Mouse (Mus musculus): ENCODE data around the gene Clta. TPM values are rescaled to one million over a fixed set of nuclear protein-coding genes. Genes with fewer than 3 reads are reported as not detected.

Gene Clta
- total RNA-seq, 2 experiments from 2014 or later: 285 to 293 TPM

DNA sequence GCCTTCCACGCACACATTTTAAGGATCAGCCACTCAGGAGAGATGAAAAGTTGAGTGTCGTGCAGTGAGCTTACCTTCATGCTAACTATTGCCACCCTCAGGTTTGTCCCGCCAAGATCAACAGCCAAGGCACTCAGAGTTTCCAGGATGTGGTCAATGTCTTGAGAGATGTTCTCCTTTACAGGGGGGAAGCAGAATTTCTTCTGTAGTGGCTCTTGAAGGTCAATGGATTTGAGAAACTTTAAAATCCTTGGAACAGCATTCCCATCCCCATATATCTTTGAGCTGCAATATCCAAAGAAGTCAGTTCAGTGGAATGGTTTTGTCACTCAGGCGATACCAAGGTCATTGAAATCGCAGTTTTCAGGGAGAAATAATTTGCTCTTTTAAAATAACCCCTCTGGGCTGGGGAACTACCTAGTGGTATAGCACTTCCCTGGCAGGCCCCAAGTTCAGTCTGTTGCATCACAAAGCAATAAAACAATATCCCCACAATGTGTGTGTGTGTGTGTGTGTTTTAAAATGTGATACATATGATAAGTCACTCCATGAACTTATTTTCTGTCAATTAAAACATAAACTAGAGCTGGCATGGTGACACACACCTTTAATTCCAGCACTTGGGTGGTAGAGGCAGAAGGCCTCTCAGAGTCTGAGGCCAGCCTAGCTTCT lies 40.6 kb downstream of the Clta start:
- no peak for TF ChIP-seq CTCF (conservative IDR thresholded peaks at IDR 0.05)
- H3K4me3 ChIP-seq: no peak overlapping the region

DNA sequence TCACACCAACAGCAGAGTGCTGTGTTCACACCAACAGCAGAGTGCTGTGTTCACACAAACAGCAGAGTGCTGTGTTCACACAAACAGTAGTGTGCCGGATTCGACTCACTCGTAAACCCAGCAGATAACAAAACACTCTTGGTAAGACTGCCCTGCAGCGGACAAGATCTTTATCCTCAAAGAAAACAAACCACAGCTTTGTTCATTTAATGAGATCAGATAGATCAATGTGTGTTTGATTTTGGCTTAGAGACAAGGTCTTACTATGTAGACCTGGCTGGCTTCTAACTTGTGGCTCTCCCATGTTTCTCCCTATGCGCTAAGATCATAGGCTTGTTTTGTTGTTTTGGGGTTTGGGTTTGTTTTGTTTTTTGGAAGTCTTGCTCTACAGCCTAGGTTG lies 41.8 kb downstream of the Clta start:
- no peak for TF ChIP-seq CTCF (conservative IDR thresholded peaks at IDR 0.05)
- Histone ChIP-seq H3K27ac (no peak overlapping the region), H3K4me3 (no peak overlapping the region)
- no peak for DNase-seq (ENCODE audit: low spot score in 2 of 2)

More for the DNA sequence above, 40.6 kb downstream of the Clta start:
- H3K27ac ChIP-seq: no peak overlapping the region
- DNase-seq (ENCODE audit: low spot score in 2 of 2): no peak

DNA sequence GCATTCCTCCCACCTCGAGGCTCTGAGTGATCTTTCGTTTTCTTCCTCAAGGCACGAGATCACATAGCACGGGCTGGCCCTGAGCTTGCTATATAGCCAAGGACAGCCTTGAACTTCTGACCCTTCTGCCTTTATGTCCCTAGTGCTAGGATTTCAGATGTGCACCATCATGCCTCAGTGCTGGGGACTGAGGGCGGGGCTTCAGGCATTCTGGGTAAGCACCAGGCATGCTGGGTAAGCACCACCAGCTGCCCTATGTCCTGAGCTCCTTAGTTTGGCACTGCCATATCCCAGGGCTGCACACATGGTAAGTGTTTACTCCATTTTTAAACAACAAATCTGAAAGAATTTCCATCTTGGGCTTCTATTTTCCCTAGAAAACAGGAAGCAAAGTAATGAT lies 45.6 kb downstream of the Clta start:
- no peak overlapping the region for H3K4me3 ChIP-seq
- H3K27ac ChIP-seq: no peak overlapping the region
- DNase-seq (ENCODE audit: low spot score in 2 of 2): no peak
- TF ChIP-seq CTCF (conservative IDR thresholded peaks at IDR 0.05): no peak

DNA sequence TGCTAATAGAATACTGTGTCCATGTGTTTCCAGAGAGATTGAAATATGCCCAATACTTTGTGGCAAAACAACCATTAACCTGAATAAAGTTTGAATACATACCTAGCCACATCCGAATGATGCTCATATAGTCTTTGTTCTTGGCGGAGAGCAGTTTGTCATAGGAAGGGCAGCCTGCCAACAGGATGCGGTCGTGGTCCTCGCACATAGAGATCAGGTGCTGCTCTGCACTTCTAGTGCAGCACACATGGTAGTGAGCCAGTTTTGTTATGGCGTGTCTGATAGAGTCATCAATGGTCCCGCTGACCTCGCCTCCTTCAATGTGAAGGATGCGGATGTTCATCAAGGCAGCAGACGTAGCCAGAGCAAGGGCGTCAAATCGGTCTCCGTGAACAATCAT lies 55.4 kb downstream of the Clta start:
- no peak overlapping the region for H3K27ac ChIP-seq
- no peak for TF ChIP-seq CTCF (conservative IDR thresholded peaks at IDR 0.05)
- H3K4me3 ChIP-seq: no peak overlapping the region
- DNase-seq (ENCODE audit: low spot score in 2 of 2): no peak

DNA sequence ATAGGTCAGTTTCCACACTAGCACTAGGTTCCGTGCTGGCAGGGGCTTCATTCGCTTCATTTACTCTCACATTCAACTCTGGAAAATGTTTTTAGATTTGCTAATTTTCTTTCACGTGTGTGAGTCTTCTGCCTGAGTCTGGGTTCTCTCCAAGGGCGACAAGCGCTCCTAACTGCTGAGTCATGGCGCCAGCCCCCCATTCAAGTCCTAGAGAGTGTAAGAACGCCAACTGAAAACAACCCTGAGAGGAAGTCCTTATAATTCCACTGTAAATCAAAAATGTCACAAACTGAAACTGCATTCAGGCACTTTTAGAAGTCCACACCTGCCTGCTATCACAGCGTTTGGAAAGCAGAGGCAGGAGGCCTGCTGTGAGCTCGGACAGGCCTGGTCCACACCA lies 57.8 kb downstream of the Clta start:
- no peak for DNase-seq (ENCODE audit: low spot score in 2 of 2)
- H3K27ac ChIP-seq: no peak overlapping the region

DNA sequence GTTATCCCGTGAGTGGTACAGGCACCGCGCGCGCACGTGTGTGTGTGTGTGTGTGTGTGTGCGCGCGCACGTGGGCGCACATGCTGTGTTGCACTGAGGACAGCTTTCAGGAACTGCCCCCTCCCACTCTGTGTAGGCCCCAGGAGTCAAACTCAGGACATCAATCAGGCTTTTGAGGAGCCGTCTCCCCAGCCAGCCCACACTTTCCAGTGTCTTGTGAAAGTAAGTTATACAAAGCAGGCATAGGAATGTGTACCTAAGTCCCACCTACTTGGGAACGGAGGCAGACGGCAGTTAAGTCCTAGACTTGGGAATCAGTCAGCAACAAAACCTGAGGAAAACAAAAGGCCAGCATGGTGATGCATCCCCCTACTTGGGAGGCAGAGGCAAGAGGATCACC lies 58.6 kb downstream of the Clta start:
- TF ChIP-seq CTCF (conservative IDR thresholded peaks at IDR 0.05): no peak

More for the DNA sequence above, 57.8 kb downstream of the Clta start:
- no peak overlapping the region for H3K4me3 ChIP-seq
- no peak for TF ChIP-seq CTCF (conservative IDR thresholded peaks at IDR 0.05)

DNA sequence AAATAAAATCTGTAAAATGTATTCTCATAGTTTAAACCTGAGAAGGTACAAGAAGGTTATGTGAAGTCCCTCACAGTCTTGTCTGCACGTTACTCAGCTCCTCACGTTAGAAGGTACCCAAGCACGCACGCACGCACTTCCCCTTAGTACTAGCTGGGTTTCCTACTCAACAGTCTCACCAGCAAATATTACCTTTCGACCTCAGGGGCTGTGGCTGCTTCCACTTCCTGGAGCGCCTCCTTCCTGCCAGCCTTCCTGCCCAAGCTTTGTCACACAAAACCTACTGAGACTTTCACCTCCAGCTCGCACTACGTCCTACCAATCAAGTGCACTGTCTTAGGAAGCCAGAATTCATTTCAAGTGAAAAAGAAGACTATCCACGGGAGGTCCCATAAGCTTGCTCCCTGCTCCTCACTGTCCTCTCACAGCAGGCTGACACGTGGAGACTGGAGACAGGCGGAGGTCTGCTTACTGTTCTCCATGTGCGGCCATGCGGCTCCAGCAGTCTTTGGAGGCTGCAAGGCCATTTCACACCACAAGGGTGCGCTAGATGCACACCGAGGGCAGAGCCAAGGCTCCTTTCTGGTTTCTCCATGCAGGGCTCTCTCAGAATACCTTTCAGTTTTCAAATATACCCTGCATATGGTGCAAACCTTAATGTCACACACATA lies 61.2 kb downstream of the Clta start:
- Histone ChIP-seq H3K27ac (no peak overlapping the region), H3K4me3 (no peak overlapping the region)
- TF ChIP-seq CTCF (conservative IDR thresholded peaks at IDR 0.05): peak; percentile 100
- DNase-seq (ENCODE audit: low spot score in 2 of 2): peak; percentile 85 to 94

More for the DNA sequence above, 58.6 kb downstream of the Clta start:
- H3K4me3 ChIP-seq: no peak overlapping the region
- H3K27ac ChIP-seq: no peak overlapping the region
- no peak for DNase-seq (ENCODE audit: low spot score in 2 of 2)

DNA sequence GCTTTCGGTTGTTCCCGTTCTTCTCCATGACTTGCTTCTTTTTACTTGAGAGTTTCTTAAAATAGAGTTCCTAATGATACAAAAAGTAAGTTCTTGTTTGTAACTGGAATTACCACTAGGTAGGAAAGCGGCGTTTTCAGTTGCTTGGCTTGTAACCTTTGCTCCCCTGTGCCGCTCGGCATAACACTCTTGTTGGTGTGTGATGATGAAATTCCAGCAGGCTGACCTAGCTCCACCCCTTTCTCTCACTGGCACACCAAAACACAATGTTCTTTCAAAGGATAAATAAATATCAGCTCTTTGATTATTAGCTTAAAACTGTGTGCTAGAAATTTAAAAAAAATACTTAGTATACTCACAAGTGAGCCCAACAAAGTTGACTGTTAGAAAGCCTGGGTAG lies 62.6 kb downstream of the Clta start:
- TF ChIP-seq CTCF (conservative IDR thresholded peaks at IDR 0.05): no peak
- no peak overlapping the region for H3K4me3 ChIP-seq
- no peak for DNase-seq (ENCODE audit: low spot score in 2 of 2)
- no peak overlapping the region for H3K27ac ChIP-seq

DNA sequence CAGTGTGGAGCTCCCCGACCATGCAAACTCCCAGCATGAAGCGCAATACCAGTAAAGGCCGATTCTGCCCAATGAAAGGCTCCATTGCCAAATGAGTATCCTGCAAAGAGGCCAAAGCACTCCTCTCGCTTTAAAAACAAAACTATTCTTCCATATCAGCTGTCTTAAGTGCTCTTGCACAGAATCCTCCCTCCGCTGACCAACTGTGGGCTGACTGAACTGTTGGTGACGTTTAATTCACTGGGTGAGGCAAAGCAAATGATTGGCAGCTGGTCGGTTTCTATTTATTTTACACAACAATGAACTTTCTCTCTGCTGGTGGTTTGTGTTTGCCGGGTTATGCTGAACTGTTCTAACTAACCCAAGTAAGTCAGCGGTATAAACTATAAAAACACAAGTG lies 64.5 kb downstream of the Clta start:
- no peak for DNase-seq (ENCODE audit: low spot score in 2 of 2)
- no peak for TF ChIP-seq CTCF (conservative IDR thresholded peaks at IDR 0.05)
- Histone ChIP-seq H3K27ac (no peak overlapping the region), H3K4me3 (no peak overlapping the region)

DNA sequence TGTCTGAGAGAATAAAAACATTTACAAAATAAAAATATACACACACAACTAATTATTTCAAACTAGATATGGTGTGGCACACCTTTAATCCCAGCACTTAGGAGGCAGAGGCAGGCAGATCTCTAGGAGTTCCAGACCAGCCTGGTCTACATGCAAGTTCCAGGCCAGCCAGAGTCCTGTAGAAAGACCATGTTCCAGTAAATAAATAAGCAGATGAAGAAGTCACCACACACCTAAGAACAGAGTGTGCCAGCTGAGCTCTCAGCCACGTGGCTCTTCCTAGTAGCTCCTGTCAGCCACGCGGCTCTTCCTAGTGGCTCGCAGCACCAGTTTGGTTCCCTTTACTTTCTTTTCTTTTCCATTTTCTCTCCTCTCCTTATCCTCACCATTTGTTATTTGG lies 65.2 kb downstream of the Clta start:
- DNase-seq (ENCODE audit: low spot score in 2 of 2): no peak
- H3K4me3 ChIP-seq: no peak overlapping the region
- no peak overlapping the region for H3K27ac ChIP-seq
- no peak for TF ChIP-seq CTCF (conservative IDR thresholded peaks at IDR 0.05)

DNA sequence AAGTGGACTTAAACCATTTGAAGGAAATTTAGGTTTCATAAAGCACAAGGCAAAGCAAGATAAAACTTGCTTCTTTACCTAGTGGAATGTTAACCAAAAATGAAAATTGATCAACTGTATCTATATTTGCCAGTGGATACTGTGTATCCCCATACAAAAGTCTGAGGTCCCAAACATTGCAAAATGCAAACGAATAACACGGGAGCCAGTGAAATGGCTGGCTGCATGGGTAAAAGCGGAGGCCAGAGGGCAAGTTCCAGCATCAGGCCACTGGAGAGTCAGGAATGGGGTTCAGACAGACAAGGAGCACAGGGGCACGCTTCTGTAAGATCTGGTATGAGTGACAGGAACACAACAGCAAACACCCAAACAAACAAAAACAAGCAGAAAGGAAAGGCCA lies 66.4 kb downstream of the Clta start:
- no peak overlapping the region; the same call in 1 of the 2 replicates for H3K4me3 ChIP-seq
- TF ChIP-seq CTCF (conservative IDR thresholded peaks at IDR 0.05): no peak

DNA sequence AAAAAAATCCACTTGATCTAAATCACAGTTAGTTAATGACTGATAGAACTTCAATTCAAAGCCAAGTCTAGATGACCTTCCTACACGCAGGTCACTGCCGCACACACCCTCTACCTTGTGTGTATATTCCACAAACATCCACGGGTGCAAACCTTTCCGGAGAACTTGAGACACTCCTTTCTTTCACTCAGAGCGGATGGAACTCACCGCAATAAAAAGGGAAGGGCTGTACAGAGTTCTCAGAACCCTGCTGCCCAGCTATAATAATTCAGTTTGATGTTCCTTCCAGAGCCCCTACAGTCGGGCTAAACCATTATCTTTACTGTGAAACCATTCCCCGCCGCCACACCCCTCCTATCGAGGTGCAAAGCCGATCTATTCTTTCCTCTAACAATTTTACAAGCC lies 67.5 kb downstream of the Clta start:
- peak in 1 of 2 experiments; percentile 29 for DNase-seq (ENCODE audit: low spot score in 2 of 2)
- no peak for TF ChIP-seq CTCF (conservative IDR thresholded peaks at IDR 0.05)
- H3K27ac ChIP-seq: peak overlapping the region; percentile 84
- H3K4me3 ChIP-seq: peak overlapping the region; percentile 87

More for the DNA sequence above, 66.4 kb downstream of the Clta start:
- DNase-seq (ENCODE audit: low spot score in 2 of 2): no peak
- no peak overlapping the region for H3K27ac ChIP-seq

DNA sequence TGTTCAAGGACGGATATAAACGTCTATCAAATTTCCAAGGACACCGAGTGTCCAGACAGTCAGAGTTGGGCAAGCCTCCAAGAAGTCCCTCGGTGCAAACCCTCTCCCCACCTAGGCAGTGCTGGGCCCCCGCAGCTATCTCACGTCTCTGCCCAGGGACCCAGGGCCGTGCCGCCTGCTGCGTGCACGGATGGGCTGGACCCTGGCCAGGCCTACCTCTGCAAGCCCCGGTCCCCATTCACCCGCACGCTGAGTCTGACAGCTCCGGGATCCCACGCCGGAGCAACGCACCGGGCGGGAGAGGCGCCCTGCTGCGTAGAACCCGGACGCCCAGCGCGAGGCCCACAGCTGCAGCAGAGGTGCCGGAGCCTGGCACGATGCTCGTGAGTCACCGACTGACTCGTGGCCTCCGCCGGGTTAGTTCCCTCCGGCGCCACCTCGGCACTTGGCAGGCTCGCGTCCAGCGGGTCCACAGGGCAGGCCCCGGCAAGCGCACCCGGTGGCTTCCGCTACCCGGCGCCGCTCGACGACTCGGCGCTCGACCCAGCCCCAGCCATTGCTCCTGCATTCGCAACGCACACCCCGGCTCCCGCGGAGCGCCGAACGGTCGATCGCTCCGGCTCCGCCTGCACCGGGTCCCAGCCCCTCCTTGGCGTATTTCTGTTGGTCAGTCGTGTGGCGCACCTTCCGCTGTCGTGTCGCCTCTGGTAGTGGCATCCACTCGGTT lies 68.1 kb downstream of the Clta start:
- DNase-seq (ENCODE audit: low spot score in 2 of 2): peak; percentile 88 to 91
- TF ChIP-seq CTCF (conservative IDR thresholded peaks at IDR 0.05): no peak
- H3K27ac ChIP-seq: peak overlapping the region; percentile 84
- H3K4me3 ChIP-seq: peak overlapping the region; percentile 87
